Mouse (Mus musculus) kidney, postnatal 25 days (tissue): Measurements from ENCODE around the gene Serpina1e.

Experiments
- DNase-seq, 2 experiments: peaks; one replicate each; pipeline ENCODE4 v3.0.0; 2021; ENCODE audit warnings: mixed read lengths in 2 of 2

Serpina1e gene

DNA sequence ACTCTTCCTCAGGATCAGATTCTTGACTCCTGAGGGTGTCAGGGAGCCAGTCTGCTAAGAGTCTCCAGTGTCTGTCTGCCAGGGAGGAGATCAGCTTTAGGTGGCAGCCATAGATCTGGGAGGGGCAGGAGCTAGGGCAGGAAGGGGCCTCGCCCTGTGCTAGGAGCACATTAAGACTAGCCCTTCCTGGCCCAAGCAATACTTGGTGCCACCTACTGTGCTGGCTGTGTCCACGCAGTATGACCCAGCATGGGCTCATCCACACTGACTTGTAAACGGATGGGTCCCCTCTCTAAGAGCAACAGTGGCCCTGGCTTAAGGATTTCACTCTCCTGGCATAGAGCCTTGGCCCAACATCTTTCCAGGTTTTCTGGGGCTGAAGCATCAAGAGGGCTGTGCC, at the start of gene Serpina1e:
TSS of gene Serpina1e (minus strand) at position 178 of the 400 bp plus-strand sequence.
- no peak for DNase-seq

DNA sequence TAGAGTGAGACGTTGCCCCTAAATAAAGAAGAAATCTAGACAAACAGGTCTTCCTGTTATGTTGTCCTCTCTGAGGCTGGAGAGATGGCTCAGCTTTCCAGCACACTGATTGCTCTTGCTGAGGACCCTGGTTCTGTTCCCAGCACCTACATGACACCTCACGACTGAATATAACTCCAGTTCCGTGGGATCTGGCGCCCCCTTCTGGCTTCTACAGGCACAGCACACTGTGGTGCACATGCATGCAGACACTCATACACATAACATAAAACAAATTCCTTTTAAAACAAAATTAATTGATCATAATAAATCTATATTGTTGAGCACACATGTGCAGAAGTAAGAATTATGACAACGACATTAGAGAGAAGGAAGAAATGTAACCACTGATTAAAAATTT, 45.9 kb upstream of the Serpina1e start:
- no peak for DNase-seq

DNA sequence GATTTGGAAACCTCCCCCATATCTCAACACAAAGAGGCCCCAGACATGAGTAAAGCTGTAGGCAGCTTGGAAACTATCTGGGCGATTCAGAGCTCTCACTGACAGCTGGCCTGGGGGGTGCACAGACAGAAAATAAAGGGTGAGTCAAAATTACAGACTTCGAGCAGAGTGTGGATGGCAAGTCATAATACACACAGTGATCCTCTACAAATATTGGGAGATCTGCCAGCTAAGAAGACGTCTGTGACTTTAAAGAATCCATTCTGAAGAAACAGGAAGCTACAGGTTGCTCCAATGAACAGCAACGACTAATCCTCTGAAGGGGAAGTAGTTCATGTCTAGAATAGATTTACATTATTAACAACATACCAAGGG, 44.5 kb upstream of the Serpina1e start:
- no peak for DNase-seq

DNA sequence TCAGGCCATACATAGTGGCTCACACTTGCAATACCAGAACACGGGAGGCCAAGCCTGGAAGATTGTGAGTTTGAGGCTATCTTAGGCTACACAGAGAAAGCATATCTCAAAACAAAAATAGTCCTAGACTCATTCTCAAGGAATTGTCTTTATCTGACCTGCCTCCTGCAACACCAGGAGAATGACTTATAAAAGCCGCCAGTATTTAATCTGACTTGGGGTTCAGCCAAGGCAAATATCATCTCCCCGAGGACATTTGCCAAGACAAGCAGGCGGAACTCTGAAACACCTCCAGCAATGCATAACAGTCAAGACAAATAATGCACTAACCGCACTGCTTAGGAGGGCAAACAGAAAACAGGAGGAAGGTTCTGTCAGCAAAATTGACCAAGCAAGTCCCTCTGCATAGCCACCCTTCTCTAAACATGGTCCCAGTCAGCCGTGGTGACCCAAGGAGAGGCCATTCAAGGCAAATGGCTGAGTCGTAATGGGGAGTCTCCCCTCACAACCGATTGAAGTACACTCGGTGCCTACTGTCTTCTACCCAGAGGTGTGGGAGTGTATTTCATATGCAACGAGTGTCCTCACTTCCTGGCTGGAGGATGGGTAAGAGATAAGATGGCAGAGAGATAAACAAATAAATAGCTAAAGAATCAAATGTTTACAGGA, 43.9 kb upstream of the Serpina1e start:
- peak in 1 of 2 experiments; percentile 50 for DNase-seq

DNA sequence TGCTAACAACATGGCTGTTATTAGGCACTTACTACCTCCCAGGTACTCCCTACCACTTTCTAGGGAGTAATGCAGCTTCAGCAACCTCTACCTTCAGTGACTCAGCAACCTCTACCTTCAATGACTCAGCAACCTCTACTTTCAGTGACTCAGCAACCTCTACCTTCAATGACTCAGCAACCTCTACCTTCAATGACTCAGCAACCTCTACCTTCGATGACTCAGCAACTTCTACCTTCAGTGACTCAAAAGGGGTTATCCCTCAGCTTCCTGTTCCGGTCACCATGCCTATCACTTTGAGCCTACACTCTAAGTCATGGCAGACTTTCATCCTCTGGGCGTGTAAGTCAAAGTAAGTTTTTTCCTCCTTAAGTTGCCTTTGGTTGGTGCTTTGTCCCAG, 41.8 kb upstream of the Serpina1e start:
- DNase-seq: no peak

DNA sequence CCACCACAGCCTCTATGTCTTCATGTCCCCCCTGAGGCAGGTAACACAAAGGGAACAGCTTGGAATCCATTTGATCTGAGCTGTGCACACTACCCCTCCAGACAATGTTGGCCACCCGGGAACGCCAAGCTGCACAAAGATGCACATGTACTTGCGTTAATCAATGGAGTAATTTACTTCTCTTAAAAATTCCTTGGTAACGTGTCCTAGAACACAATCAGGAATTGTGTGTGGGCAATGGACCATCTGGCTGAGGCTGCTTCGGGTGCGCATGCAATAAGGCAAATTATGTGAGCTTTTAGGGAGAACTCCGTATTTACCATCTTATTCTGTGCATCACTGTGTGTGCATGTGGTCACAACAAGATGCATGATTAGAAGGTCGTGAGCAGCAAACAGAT, 40.8 kb upstream of the Serpina1e start:
- DNase-seq: no peak

DNA sequence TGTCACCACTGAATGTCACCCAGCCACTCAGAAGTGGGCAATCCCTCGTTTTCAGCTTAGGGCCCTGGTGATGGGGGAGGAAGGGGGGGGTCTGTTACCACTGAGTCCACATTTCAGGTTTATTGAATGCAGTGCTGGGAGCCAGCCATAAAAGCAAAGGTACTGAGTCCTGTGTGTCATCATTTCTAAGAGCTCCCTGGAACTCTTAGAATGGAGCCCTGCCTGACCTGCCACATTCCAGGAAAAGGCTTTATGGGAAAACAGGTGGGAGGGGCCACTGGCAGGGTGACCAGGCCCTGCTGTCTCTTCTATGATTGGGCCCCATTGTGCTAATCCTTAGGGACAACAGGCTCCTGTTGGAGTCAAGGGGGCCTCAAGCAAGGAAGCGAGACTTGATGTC, 37.7 kb upstream of the Serpina1e start:
- DNase-seq: no peak

DNA sequence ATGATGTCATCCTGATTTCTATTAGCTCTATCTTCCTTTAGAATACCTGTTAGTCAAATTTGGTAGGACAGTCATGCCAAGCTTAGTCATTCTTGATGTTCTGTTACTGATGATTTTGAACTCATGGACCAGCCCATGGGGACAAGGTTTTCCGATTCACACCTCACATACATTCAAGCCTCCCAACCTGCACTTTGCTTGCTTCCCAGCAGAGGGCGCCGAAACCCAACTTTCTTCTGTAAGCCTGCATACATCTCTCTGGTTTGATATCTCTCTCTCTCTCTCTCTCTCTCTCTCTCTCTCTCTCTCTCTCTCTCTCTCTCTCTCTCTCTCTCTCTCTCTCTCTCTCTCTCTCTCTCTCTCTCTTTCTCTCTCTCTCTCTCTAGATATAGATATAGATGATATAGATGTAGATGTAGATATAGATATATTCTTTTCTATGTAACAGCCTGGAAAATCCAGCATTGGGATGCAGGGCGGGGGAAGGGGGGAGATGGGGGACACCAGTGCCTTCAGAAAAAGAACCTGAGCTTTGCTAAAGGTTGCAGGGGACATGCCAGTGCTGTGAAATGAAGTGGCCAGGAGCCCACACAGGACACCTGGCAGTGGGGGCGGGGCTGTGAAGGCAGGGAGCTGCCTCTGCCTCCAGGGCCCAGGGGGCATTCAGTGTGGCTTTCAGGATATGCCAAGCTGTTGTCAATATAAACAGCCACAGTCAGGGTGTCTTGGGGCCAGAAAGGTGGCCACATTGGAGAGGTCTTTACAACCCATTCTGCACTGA, 36.7 kb upstream of the Serpina1e start:
- peak; percentile 61 to 70 for DNase-seq

DNA sequence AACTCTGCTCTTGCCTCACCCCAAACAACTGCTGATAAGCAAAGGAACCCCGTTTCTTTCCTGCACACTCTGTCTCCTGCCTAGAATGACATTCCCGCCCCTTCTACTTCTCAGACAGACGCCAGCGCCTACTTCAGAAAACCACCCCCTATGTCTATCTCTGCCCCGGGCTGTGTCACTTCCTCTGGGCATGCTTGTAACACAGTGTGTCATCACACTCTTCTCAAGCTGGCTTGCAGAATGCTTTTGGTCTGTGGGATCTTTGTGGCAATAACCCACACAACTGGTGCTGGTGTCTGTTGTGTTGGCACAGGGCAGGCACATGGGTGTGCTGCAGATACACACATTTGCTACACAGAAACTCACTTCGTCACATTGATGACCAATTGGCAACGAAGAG, 34.2 kb upstream of the Serpina1e start:
- DNase-seq: no peak

DNA sequence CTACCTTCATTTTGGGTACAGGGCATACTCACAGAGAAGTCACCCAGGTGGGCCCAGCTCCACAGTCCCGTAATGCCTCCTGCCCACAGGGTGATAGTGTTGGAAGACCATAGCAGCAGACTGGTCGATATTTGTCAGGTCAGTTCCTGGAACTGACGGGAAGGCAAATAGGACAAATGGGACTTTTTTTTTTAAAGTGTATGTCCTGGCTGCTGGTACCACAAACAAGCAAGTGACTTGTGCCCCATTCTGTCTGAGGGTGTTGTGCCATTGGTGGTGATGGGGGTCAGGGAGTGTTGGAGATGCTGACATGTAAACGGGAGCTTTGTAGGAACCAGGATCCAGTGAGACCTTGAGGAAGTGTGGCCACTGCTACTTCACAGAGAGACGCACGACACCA, 31.1 kb upstream of the Serpina1e start, which contains the start of gene Serpina11:
TSS of gene Serpina11 (minus strand) at position 101 of the 400 bp plus-strand sequence.
- DNase-seq: no peak

DNA sequence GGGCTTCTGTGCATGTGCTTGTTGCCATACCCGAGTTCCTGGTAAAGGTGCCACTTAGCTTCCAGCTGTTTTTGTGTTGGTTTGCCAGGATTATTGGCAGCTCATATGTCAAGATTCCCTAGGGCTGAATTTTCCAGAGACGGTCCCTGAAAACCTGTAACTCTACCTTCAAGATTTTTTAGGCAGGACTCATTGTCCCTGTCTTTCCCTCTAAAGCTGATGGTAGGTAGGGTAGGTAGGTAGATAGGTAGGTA, 30.7 kb upstream of the Serpina1e start:
- DNase-seq: no peak

DNA sequence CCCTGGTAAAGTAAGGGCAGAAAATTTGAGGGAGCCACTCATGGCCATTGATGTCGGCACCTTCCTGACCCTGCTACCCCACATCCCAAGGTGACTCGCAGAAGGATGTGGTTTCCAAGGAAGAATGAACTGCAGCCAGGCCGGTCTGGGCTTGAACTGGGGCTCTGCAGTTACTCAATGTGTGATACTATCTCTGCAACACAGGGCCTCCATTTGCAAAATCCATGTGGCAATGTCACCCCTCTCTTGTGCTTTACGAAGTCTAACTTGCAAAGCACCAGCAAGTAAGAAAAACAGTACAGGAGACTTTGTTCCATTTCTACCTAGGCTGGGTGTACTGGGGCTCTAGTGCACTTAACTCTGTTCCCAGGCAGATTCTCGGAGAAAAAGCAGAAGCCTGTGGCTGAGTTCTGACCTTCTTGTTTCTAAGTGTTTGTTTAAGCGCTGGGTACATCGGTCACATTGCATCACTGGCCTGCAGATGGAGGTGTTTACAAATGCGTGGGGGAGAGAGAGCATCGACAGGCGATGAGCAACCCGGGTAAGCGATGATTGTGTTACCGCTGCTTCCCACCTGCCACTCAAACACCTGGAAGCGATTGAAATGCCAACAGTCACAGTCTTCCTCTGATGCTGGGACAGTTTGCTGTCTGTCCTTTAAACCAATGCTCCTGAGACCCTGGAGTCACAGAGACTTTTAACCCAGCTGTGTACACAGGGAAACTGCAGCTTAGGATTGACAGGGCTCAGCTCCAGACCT, 30.2 kb upstream of the Serpina1e start:
- DNase-seq: peak in 1 of 2 experiments; percentile 24

DNA sequence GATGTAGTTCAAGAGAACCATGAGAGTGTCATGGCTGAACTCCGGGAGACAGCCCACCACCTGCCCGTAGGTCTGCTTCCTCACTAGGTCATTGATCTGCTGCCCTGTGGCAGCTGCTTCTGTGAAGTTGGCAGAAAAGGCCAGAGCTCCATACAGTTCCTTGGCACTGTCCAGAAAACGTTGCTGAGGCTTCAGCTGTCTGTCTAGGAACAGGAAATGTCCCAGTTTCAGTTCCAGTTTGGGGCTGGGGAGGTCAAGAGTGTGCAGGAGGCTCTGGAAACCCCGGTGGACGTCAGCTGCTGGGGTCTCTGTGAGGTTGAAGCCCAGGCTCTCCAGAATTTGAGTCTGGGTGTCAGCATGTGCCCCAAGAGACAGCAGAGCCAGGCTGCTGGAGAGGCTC, 27.1 kb upstream of the Serpina1e start:
- no peak for DNase-seq

DNA sequence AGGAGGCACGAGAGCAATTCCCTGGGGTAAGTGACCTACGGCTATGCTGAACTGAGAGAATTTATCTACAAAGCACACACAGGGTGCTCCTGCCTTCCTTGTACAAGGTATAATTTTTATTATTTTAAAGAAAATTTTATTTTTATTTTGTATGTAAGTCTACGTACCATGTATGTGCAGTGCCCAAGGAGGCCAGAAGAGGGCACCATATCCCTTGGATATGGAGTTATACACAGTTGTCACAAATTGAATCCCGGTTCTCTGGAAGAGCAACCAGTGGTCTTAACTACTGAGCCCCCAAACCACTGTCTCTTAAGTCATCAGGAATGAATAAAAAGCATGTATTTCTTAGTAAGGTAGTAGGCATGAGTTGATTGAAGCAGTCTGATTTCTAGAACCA, 26.2 kb upstream of the Serpina1e start:
- DNase-seq: peak in 1 of 2 experiments; percentile 73

DNA sequence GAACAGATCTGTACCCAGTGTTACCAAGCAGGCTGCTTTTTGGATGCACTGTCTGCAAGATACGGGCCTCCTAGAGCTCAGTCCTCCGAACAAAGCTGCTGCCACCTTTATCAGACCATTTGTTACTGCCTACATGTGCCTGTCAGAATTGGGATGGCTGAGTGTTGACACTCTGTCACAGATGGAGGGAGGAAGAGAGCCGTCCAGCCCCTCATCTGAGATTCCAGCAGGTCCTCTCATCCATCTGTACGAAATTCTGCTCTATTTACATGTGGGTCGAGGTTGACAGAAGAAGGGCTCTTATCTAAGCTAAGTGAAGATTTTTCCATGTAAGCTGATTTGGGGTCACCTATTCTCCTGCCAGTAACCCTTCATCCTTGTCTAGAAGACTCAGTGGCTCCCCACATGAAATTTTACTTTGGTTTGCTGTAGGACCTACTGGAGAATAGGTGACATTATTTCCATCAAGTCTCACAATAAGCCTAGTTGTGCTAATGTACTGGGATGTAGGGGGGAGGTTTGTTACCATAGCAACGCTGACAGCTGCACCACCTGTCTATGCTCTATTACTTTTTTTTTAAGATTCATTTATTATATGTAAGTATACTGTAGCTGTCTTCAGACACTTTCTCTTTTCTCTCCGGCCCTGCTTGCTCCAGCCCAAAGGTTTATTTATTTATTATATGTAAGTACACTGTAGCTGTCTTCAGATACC, 23.0 kb upstream of the Serpina1e start:
- no peak for DNase-seq

DNA sequence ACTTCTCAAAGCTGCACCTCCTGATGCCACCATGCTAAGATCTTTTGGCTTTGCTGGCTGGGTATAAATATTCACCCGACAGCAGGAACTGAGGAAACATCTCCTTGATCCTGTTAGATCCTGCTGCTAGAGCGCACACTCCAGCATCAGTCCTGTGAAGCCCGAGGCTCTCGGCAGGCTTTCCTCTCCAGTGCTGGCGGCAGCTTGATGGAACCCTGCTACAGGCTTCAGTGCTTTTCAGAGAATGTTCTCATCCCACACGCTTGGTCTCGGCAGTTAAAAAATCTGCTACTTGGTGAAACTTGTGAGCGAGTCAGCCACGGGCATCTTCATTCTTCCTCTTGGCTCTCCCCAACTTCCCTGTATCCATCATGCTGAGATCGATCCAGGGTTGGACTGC, 19.5 kb upstream of the Serpina1e start:
- no peak for DNase-seq

DNA sequence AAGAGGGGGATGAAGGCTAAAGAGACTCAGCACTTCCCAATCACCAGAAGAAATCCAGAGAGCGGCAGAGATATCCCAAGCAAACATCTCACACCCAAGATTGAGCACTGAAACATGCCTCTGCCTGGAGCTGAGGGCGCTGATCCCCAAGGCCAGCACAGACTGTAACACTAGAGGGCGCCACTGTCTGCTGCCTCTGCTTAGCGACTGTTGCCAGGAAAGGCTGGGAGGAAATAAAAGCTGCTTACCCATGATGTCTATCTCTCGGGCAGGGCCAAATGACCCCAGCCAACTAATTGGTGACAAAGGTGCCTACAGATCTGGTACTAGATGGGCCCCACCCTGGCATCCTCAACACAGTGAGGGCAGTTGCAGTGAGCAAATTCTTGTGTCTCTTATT, 19.1 kb upstream of the Serpina1e start:
- peak in 1 of 2 experiments; percentile 21 for DNase-seq

DNA sequence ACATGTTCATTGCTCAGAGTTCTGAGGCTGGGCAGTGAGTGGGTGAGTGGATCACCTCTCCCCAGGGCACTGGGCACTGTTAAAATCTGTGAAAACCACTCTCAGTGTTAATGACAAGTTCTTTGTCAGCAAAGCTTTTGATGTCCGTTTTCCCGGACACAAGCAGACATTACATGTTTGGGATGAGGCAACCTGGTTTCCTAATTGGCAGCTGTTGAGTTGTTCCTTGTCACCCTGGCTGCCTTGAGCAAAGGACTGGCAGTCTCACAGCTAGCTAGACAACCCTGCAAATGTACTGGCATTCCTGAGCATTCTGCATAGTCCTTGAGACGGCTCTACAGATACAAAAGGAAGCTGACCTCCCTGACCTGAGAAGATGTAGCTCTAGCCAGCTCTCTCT, 18.3 kb upstream of the Serpina1e start:
- DNase-seq: no peak

DNA sequence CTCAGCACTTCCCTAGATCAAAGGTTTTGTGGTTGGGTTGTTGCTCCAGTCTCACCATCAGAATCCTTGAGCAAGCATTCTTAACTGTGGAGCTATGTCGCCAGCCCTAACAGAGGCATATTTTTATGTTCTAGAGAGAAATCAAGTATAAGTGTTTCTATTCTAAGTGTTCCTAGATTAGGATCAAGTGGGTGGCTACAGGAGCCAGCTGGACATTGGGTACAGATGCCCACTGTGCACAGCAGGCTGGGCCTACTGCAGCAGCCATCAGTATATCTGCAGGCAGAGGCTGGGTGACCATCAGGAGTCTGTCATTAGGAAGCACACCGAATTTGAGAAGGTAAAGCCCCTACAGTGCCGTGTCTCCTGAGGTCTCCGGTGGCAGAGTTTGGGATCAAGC, 12.3 kb upstream of the Serpina1e start:
- no peak for DNase-seq

DNA sequence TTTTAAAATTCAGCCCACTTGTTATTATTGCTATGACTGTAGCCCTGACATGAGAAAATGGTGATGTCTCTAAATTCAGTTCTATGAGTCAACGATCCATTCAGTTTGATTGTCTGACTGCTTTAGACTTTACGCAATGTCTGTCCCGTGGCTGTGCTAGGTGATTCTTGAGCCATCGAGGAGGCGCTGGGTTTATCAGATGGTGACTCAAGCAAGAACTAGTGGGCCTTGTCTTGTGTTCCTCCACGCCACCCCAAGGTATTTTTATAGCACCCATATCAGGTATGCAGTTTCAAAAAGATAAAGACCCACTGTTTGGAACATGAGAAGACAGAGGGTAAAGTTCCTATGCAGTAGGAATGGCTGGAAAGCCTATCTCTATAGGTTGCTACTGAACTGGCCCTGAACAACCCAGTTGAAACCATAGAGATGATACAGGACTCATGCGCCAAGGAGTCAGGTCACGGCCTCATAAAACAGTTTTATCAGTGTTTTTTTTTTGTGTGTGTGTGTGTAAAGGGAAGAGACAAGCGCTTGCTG, 10.9 kb upstream of the Serpina1e start:
- no peak for DNase-seq

DNA sequence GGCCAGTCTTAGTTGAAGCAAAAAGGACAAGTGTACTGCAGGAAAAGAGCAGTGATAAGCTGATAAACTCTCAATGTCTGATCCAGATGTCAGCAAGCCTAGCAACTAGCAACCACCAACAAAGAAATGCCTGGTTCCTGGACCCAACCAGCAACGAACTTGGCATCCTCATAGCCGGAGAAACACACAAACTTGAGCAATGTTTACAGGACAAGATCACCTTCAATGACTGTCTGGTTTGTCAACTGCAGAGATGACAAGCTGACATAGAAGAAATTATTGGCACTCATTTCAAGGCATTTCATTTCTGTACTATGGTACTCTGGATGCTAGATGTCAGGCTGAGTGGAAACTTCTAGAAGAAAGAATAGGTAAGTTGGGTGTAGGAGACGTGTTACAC, 8.0 kb upstream of the Serpina1e start:
- no peak for DNase-seq

DNA sequence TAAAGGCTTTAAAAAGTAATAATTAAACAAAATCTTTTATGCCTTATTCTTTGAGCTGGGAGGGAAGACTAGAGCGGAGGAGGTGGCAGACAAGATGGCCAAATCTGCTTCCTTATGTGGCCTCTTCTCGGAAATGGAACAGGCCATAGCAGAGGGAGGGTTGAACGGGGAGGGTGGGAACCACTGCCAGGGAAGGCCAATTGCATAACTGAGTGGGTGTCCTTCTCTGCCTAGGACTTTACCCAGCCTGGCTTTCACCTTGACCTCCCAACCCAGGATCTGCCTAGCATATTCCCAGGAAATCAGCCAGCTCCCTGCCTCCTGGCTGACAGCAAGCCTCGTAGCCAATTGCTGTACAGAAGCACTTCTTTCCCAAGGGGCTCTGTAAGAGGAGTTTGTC, 4.5 kb upstream of the Serpina1e start:
- DNase-seq: peak; percentile 3 to 49

DNA sequence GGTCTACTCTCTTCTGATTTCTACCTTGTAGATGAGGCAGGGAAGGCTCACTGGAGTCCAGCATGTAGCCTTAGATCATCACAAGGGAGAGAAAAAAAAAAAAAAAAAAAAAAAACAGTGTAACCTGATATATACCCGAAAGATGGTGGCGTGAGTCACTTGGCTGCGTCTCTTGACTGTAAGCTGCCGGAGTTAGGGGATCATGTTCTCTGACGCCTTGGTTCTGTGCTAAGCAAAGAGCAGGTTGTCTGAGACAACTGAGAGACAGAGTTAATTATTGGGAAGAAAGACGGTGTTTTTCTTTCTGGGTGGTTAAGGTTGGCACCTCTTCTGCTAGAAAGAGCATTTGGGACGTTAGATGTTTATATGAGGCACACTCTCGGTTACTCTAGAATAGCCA, 4.1 kb upstream of the Serpina1e start:
- DNase-seq: no peak
